Mouse (Mus musculus) lung, postnatal 10 days (tissue): ENCODE measurements around the gene Sh3pxd2b.

ENCODE experiments used
- DNase-seq: peaks from one replicate; pipeline ENCODE4 v3.0.0; 2021

Gene Sh3pxd2b

GRCm38 (mm10) chr11:32342770-32343191 is 4.8 kb upstream of the Sh3pxd2b start:
- peak; percentile 67 for DNase-seq

- no peak for DNase-seq
Measured at GRCm38 (mm10) chr11:32343350-32343749, 4.3 kb upstream of the Sh3pxd2b start.

- DNase-seq: no peak
Measured at GRCm38 (mm10) chr11:32345504-32346297, 1.9 kb upstream of the Sh3pxd2b start.

- no peak for DNase-seq
Measured at GRCm38 (mm10) chr11:32347264-32347606, 385 bp upstream of the Sh3pxd2b start.

GRCm38 (mm10) chr11:32348433-32349283 is 1.0 kb downstream of the Sh3pxd2b start:
- DNase-seq: no peak

GRCm38 (mm10) chr11:32349284-32349953 is 1.8 kb downstream of the Sh3pxd2b start:
- DNase-seq: peak; percentile 62

- no peak for DNase-seq
Measured at GRCm38 (mm10) chr11:32352946-32353345, 5.3 kb downstream of the Sh3pxd2b start.

GRCm38 (mm10) chr11:32355377-32355776 is 7.8 kb downstream of the Sh3pxd2b start:
- no peak for DNase-seq

- peak; percentile 85 for DNase-seq
Measured at GRCm38 (mm10) chr11:32357686-32358085, 10.1 kb downstream of the Sh3pxd2b start.

- no peak for DNase-seq
Measured at GRCm38 (mm10) chr11:32358399-32358798, 10.8 kb downstream of the Sh3pxd2b start.

- DNase-seq: peak; percentile 61
Measured at GRCm38 (mm10) chr11:32359566-32359965, 11.9 kb downstream of the Sh3pxd2b start.

- DNase-seq: no peak
Measured at GRCm38 (mm10) chr11:32361774-32362173, 14.2 kb downstream of the Sh3pxd2b start.

GRCm38 (mm10) chr11:32363188-32363587 is 15.6 kb downstream of the Sh3pxd2b start:
- DNase-seq: no peak

- DNase-seq: peak; percentile 68
Measured at GRCm38 (mm10) chr11:32363610-32364220, 16.1 kb downstream of the Sh3pxd2b start.

GRCm38 (mm10) chr11:32364375-32364774 is 16.8 kb downstream of the Sh3pxd2b start:
- peak; percentile 85 for DNase-seq

GRCm38 (mm10) chr11:32365498-32365897 is 17.9 kb downstream of the Sh3pxd2b start:
- no peak for DNase-seq

- no peak for DNase-seq
Measured at GRCm38 (mm10) chr11:32367056-32367455, 19.4 kb downstream of the Sh3pxd2b start.

GRCm38 (mm10) chr11:32368986-32369385 is 21.4 kb downstream of the Sh3pxd2b start:
- no peak for DNase-seq

GRCm38 (mm10) chr11:32370881-32371280 is 23.3 kb downstream of the Sh3pxd2b start:
- no peak for DNase-seq

- DNase-seq: no peak
Measured at GRCm38 (mm10) chr11:32373266-32374026, 25.8 kb downstream of the Sh3pxd2b start.

- no peak for DNase-seq
Measured at GRCm38 (mm10) chr11:32374027-32374589, 26.5 kb downstream of the Sh3pxd2b start.

- DNase-seq: peak; percentile 71
Measured at GRCm38 (mm10) chr11:32375104-32375535, 27.5 kb downstream of the Sh3pxd2b start.
